Mouse (Mus musculus) lung, embryonic 15.5 days (tissue): ENCODE measurements at regions not wholly inside any gene's neighbourhood (a gene's known extent, or its start where the extent isn't known, plus 50 kb on each side); places are given as distances from the start of the nearest gene placed in this dataset.

ENCODE experiments used
- ATAC-seq: fragments of 200-750 bp; cut with Nextera tagmentation; 2 replicates; pipeline ENCODE4 v1.8.0; 2017; ENCODE audit warnings: moderate number of reproducible peaks, borderline replicate concordance; ENCODE audit not compliant: low FRiP score, low TSS enrichment; ENCODE audit errors: extremely low read depth
- H3K27ac ChIP-seq: fragments of 300-500 bp; sonication (generic); 2 replicates; pipeline ENCODE4 v1.5.1; 2015; ENCODE audit warnings: moderate library complexity, mild to moderate bottlenecking, inconsistent platforms
- H3K27me3 ChIP-seq: fragments of 300-500 bp; sonication (generic); 2 replicates; pipeline ENCODE4 v1.6.1; 2015; ENCODE audit warnings: inconsistent platforms
- H3K36me3 ChIP-seq: fragments of 300-500 bp; sonication (generic); 2 replicates; pipeline ENCODE4 v1.6.1; 2015; ENCODE audit warnings: inconsistent platforms
- H3K4me1 ChIP-seq: fragments of 300-500 bp; sonication (generic); 2 replicates; pipeline ENCODE4 v1.6.1; 2015; ENCODE audit warnings: inconsistent platforms
- H3K4me2 ChIP-seq: fragments of 300-500 bp; sonication (generic); 2 replicates; pipeline ENCODE4 v1.6.1; 2015; ENCODE audit warnings: inconsistent platforms, mild to moderate bottlenecking, moderate library complexity
- H3K4me3 ChIP-seq: fragments of 300-500 bp; sonication (generic); 2 replicates; pipeline ENCODE4 v1.5.1; 2015; ENCODE audit warnings: mild to moderate bottlenecking, inconsistent platforms
- H3K9ac ChIP-seq: fragments of 300-500 bp; sonication (generic); 2 replicates; pipeline ENCODE4 v1.6.1; 2015; ENCODE audit warnings: inconsistent platforms
- H3K9me3 ChIP-seq: fragments of 300-500 bp; sonication (generic); 2 replicates; pipeline ENCODE4 v1.6.1; 2016; ENCODE audit warnings: inconsistent platforms
- WGBS: fragments of 180-500 bp; shearing (Covaris S2); methylation state at CpG from one replicate; pipeline ENCODE4 v1.1.7; 2015; 5-methylcytosine and 5-hydroxymethylcytosine counted together

DNA sequence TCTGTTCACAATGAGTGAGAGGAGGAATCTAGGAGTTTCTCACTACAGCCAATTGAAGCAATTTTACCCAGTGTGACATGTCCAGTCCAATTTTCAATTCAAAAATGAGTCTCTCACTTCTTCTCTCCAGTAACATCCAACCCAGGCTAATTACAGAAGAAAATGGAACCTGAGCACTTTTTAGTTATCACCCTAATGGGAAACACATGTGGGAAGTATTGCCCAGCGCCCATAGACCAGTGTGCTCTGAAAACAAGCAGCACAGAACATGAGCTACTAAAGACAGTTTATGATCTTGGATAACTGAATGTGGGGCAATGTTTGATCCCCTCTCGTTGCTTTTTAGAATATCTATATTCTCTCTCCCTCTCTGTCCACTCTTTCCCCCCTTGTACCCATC lies 70.5 kb upstream of the Efemp1 start:
- H3K9ac ChIP-seq: no peak overlapping the region
- WGBS: 56% methylated on average over 2 of the region's 2 CpGs
- no peaks in the 10 kb centered on the region for H3K27me3 ChIP-seq
- H3K4me2 ChIP-seq: no peak overlapping the region
- H3K4me3 ChIP-seq: no peak overlapping the region
- no peaks in the 10 kb centered on the region for H3K4me1 ChIP-seq
- no peaks in the 10 kb centered on the region for H3K36me3 ChIP-seq
- H3K9me3 ChIP-seq: no peaks in the 10 kb centered on the region
- no peak for ATAC-seq
- no peak overlapping the region for H3K27ac ChIP-seq

DNA sequence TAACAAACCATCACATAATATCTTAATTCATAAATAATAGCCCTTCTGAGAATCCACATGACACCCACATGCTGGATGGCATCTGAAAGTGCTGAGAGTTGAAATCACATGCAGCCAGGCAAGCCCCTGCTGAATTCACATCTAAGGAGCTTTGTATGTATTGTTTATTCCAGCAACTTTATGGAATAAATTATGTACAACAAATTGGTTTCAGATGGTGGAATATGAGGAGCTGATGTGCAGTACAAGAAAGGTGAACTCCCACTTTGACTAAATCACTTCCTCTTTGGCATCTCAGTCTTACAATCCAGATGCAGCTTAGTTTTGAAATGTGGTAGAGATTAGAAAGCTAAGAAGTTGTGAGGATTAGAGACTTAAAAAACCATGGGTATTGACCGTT lies 82.2 kb upstream of the Efemp1 start:
- 86% methylated on average over 1 of the region's 1 CpGs for WGBS
- no peak overlapping the region for H3K4me3 ChIP-seq
- no peaks in the 10 kb centered on the region for H3K4me1 ChIP-seq
- no peaks in the 10 kb centered on the region for H3K36me3 ChIP-seq
- no peaks in the 10 kb centered on the region for H3K27me3 ChIP-seq
- H3K27ac ChIP-seq: no peak overlapping the region
- no peak overlapping the region for H3K9ac ChIP-seq
- no peak overlapping the region for H3K4me2 ChIP-seq
- no peak for ATAC-seq
- H3K9me3 ChIP-seq: no peaks in the 10 kb centered on the region

DNA sequence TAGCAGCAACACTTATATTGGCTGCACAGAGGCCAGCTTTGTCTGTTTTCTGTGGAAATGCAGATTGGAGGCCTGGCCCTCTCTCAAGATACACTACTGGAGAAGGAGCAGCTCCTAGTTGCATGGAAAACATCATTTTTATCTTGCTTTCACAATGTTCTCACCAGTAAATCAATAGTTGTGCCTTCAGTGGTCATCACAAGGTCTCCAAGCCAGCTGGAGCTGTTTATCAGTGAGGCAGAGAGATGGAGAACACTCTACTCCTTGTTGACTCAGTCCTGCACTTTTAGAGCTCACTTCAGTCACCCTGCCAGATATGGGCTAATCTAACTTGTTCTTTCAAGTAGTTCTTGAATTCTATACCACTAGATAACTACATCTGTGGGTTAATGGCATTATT lies 92.3 kb upstream of the Efemp1 start:
- Histone ChIP-seq H3K4me1 (no peaks in the 10 kb centered on the region), H3K4me2 (no peak overlapping the region), H3K9me3 (no peaks in the 10 kb centered on the region), H3K27ac (no peak overlapping the region), H3K36me3 (no peaks in the 10 kb centered on the region), H3K27me3 (no peaks in the 10 kb centered on the region), H3K4me3 (no peak overlapping the region), H3K9ac (no peak overlapping the region)
- ATAC-seq: no peak

DNA sequence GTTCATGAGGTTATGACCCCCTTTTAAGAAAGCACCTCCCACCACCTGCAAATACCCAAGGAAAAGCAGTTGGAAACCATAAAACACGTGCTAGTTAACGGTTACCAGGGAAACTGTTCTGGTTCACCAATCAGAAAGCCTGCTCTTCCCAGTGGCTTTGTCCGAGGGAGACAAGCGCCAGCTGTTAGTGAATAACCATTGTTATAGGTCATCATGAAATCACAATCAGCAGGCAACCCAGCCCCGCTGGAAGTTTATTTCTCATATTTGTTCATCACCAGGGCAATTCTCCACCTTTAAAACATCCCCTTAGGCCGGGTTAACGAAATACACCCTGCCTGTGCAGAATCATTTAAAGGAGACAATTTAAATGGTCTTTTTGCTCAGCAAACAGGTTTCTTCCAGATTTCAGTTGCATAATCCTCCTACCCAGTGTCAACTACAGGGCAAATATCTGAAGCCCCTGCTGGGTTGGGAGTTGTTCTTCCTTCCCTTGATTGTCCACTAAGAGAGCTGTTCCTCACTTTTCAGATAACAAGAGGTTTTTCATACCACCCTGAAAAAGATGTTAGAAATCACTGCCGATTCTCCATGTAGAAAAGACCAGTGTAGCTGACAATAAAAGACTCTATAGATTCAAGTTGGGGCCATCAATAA lies 117.9 kb upstream of the Efemp1 start:
- no peaks in the 10 kb centered on the region for H3K36me3 ChIP-seq
- H3K9ac ChIP-seq: no peak overlapping the region
- no peak for ATAC-seq
- H3K4me2 ChIP-seq: no peak overlapping the region
- no peaks in the 10 kb centered on the region for H3K27me3 ChIP-seq
- no peaks in the 10 kb centered on the region for H3K9me3 ChIP-seq
- no peaks in the 10 kb centered on the region for H3K4me1 ChIP-seq
- H3K4me3 ChIP-seq: no peak overlapping the region
- no peak overlapping the region for H3K27ac ChIP-seq
- WGBS: 16% methylated on average over 8 of the region's 8 CpGs

DNA sequence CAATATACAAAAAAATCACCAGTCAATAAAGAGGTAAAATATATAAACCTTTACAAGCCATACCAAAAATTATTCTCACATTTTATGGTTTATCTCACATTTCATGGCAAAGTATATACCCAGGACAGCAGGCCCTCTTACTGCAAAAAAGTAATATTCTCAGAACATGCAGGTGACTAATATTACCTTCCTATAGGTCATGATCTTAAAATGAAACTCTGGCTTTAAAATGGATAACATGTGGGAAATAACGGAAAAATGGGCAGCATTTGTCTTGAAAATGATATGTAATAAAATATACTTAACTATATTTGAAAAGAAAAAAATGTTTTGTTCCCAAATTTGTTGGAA lies 118.4 kb upstream of the Efemp1 start:
- H3K27ac ChIP-seq: no peak overlapping the region
- WGBS: 65% methylated on average over 1 of the region's 1 CpGs
- no peak overlapping the region for H3K4me2 ChIP-seq
- no peak overlapping the region for H3K9ac ChIP-seq
- no peaks in the 10 kb centered on the region for H3K4me1 ChIP-seq
- no peaks in the 10 kb centered on the region for H3K9me3 ChIP-seq
- H3K4me3 ChIP-seq: no peak overlapping the region
- H3K36me3 ChIP-seq: no peaks in the 10 kb centered on the region
- no peak for ATAC-seq
- H3K27me3 ChIP-seq: no peaks in the 10 kb centered on the region

DNA sequence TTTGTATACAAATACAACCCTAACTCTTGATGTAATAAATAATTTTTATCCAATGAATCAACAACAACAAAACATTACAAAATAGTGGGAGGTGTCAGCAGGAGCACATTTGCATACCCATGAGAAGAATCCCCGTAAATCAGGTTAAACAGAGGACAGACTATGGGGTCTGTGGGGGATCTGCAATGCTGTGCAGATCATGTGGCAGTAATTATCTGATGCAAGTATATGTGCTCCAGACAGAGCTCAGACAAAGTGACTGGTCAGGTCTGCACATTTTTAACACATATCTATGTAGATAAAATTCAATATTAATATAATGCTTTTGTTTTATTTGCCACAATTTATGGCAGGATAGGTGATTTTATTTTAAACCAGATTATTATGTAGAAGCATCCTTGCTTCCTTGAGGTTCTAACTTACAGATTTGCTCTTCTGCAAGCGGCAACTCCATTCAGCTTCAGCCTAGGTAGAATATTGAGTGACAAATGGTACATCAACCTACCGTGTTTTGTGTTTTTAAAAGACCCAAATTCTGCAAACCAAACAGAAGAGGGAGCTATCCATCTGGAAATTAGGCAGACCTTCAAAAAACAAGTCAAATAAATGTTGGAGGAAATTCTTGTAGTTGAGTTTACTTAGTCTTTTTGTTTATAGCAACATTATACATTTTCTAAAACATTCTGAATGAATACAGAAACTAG lies 119.0 kb upstream of the Efemp1 start:
- Histone ChIP-seq H3K9ac (no peak overlapping the region), H3K27me3 (no peaks in the 10 kb centered on the region), H3K9me3 (no peaks in the 10 kb centered on the region), H3K27ac (no peak overlapping the region), H3K4me1 (no peaks in the 10 kb centered on the region), H3K4me2 (no peak overlapping the region), H3K36me3 (no peaks in the 10 kb centered on the region), H3K4me3 (no peak overlapping the region)
- WGBS: 57% methylated on average over 3 of the region's 3 CpGs
- no peak for ATAC-seq

DNA sequence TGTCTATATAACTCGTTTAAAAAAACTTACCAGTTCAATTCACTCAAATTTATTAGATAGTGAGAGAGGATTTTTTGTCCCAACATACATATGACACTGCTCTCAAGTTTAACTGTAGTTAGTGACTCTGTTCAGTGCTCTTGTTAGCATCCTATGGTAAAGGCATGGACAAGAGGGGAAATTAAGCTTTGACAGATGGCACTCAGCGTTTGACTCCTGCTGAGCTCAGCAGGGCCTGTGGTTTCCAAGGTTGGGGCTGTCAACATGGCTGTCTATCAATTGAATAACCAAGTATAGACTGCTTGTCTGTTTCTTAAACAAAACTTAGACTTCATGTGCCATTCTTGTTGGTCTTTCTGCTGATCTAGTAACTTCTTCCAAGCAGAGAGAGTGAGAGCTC lies 122.9 kb upstream of the Efemp1 start:
- Histone ChIP-seq H3K4me2 (no peak overlapping the region), H3K9me3 (no peaks in the 10 kb centered on the region), H3K4me3 (no peak overlapping the region), H3K27ac (no peak overlapping the region), H3K9ac (no peak overlapping the region), H3K4me1 (no peaks in the 10 kb centered on the region), H3K27me3 (no peaks in the 10 kb centered on the region), H3K36me3 (no peaks in the 10 kb centered on the region)
- WGBS: 48% methylated on average over 2 of the region's 2 CpGs
- ATAC-seq: no peak

DNA sequence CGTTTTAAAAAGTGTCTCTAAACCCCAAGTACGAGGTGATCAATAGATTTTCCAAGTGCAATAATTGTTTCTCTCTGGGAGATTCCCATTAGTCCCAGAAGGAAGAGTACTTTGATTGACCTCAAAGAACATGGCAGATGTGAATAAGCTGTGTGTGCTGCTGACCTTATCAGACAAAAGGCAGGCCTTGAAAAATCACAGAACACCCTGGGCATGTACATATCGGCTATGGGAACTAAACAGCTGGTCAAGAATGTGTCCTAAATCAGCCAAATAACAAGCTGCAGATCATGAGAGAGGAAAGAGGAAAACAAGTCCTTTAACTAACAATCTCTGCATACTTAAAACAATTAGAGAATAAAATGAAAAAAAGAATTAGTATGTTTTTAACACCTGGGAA lies 125.4 kb upstream of the Ccdc85a start:
- Histone ChIP-seq H3K9ac (no peak overlapping the region), H3K4me2 (no peak overlapping the region), H3K9me3 (no peaks in the 10 kb centered on the region), H3K4me3 (no peak overlapping the region), H3K27ac (no peak overlapping the region), H3K27me3 (no peaks in the 10 kb centered on the region), H3K4me1 (no peaks in the 10 kb centered on the region), H3K36me3 (no peaks in the 10 kb centered on the region)
- ATAC-seq: no peak
- WGBS: 62% methylated on average over 3 of the region's 3 CpGs

DNA sequence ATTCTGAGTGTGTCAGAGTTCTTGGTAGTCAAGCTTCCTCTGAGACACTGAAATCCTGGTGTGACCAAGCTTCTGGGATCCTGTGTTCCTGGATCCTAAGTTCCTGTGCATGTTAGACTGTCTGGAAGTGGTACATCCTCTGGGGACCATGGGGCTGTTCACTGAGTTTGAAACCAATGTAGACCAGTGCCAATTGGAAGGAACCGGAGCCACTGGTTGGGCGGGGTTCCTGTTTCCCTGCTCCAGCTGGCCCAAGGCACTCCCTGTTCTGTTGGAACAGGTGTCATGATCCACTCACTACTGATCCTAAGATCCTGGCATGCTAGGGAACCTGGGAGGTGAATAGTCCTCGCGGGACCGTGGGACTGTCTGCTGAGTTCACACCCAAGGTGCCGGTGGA lies 124.3 kb upstream of the Ccdc85a start:
- Histone ChIP-seq H3K4me3 (no peak overlapping the region), H3K36me3 (no peaks in the 10 kb centered on the region), H3K4me2 (no peak overlapping the region), H3K4me1 (no peaks in the 10 kb centered on the region), H3K9me3 (no peaks in the 10 kb centered on the region), H3K27ac (no peak overlapping the region), H3K9ac (no peak overlapping the region), H3K27me3 (no peaks in the 10 kb centered on the region)
- no peak for ATAC-seq
- 91% methylated on average over 6 of the region's 6 CpGs for whole genome bisulfite sequencing

DNA sequence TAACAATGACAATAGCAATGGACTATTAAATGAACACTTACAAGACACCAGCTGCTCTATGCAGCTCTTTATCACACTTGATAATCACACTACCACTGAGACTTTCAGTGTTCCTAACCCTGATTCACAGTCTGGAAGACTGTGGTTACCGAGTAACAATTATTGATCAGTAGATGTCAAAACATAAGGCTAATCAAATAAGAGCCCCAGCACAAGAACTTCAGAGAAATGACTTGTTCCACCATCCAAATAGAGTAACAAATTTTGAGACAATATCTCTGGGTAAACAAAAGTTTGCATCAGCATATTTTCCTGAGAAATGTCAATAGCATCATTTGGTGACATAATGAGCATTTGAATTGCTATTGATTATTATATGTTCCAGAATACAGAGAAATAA lies 118.3 kb upstream of the Ccdc85a start:
- Histone ChIP-seq H3K9ac (no peak overlapping the region), H3K4me1 (no peaks in the 10 kb centered on the region), H3K4me3 (no peak overlapping the region), H3K27ac (no peak overlapping the region), H3K36me3 (no peaks in the 10 kb centered on the region), H3K27me3 (no peaks in the 10 kb centered on the region), H3K4me2 (no peak overlapping the region), H3K9me3 (no peaks in the 10 kb centered on the region)
- ATAC-seq: no peak
- WGBS: 80% methylated on average over 1 of the region's 1 CpGs

DNA sequence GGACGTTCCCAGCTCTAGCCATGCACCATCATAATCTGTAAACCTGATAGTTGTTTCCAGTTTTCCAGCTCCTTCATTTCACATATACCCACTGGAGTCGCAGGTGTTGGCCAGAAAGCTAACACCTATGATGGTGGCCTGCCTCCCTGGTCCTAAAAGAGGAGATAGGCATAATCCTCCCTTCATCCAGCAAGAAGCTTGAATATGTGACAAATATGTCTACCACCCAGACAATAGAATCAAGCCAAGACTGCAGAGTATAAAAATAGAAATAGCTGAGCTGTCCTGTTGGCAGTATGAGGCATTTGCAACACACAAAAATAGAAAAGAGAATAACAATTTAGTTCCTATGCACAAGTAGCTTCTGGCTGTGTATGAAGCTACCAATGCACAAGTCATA lies 117.3 kb upstream of the Ccdc85a start:
- H3K4me3 ChIP-seq: no peak overlapping the region
- H3K27ac ChIP-seq: no peak overlapping the region
- 78% methylated on average over 2 of the region's 2 CpGs for WGBS

DNA sequence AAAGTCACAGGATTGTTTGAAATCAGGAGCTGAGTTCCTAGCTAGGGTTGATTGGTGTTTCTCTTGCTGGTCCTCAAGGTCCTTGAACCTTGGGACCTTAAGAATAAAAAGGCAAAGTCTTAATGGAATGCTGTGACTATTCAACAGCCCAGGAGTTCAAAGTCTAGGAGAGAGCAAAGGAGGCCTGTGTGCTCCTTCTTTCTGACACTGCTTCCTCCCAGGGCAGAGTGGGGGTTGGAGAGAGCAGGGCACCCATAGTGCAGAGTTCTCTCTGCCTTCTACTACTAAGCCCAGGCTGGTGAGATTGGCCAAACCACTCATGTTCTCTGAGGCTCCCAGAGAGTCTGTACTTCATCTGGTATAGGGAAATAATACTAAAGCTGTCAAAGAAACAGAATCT lies 115.6 kb upstream of the Ccdc85a start:
- ATAC-seq: no peak
- H3K27me3 ChIP-seq: no peaks in the 10 kb centered on the region
- no peak overlapping the region for H3K9ac ChIP-seq
- H3K9me3 ChIP-seq: no peaks in the 10 kb centered on the region
- no peak overlapping the region for H3K4me3 ChIP-seq
- H3K27ac ChIP-seq: no peak overlapping the region
- no peaks in the 10 kb centered on the region for H3K36me3 ChIP-seq
- no peak overlapping the region for H3K4me2 ChIP-seq
- H3K4me1 ChIP-seq: no peaks in the 10 kb centered on the region

More for the DNA sequence above, 117.3 kb upstream of the Ccdc85a start:
- H3K36me3 ChIP-seq: no peaks in the 10 kb centered on the region
- no peak overlapping the region for H3K9ac ChIP-seq
- H3K4me2 ChIP-seq: no peak overlapping the region
- ATAC-seq: no peak
- H3K9me3 ChIP-seq: no peaks in the 10 kb centered on the region
- no peaks in the 10 kb centered on the region for H3K27me3 ChIP-seq
- no peaks in the 10 kb centered on the region for H3K4me1 ChIP-seq
